1 mouse cellular context compared by ENCODE assay signal in the genomic region with DNA sequence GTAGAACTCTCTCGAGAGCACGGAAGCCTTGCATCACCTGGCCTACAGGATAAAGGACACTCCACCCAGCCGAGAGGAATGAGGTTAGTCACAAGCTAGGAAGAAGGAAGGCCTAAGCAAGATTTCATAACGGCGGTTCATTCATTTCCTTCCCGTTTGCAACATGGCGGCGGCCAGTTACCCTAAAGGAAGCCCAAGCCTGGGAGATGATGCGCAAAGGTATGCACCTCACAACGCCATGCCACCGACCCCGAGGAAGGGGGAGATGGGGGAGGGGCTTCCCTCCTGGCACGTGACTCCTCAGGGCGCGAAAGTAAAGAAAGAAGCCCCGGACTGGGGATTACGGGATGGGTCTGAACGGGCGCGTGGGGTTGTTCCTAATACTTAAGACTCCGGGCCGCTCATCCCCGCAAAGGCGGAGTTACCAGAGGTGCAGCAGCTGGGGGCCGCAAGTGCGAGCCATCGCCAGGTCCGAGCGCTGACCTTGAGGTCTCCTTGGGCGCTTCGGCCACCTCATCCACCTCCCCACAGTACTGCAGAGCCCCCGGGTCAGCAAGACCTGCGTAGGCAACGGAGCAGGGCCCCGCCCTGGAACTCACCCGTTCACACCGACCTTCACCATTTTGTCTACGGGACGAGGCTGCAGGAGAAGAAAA.
A peak's percentile ranks its signal among the peaks of the same experiment; 100 is the strongest.
TF ChIP-seq lines count a peak whose summit lies in the region.

No protein-coding gene starts in this region.

TF ChIP-seq in C2C12, 6 proteins besides CTCF, POLR2A, EP300 and RAD21:
- peak; percentile 65 for TF ChIP-seq MAX (IDR thresholded peaks at IDR 0.05)
- TF ChIP-seq FOSL1 (IDR thresholded peaks at IDR 0.05; ENCODE audit: insufficient read depth, low read length, poor library complexity, severe bottlenecking) = no peak
- TF ChIP-seq MYOD1 (IDR thresholded peaks at IDR 0.05; ENCODE audit: control insufficient read depth, insufficient read length, low read depth) = no peak
- no peak for TF ChIP-seq CEBPB (IDR thresholded peaks at IDR 0.05; ENCODE audit: low read depth)
- peak; percentile 88 for TF ChIP-seq USF1 (IDR thresholded peaks at IDR 0.05; ENCODE audit: low read depth)
- no peak for TF ChIP-seq MYOG (IDR thresholded peaks at IDR 0.05; ENCODE audit: control insufficient read depth, extremely low read depth, insufficient read length)
